Mouse (Mus musculus): ENCODE results near the gene Nps. TPM values are rescaled to one million over a fixed set of nuclear protein-coding genes. Genes with fewer than 3 reads are reported as not detected.

The Nps gene
- polyA plus RNA-seq, 1 experiment, result not detected

GRCm38 (mm10) chr7:135254423-135254822 is 4.1 kb upstream of the Nps start:
- 94% methylated on average over 2 of the region's 2 CpGs for WGBS
- Histone ChIP-seq H3K4me1 (ENCODE audit: control insufficient read depth, insufficient read depth, low read length) (peaks cover 4% of the 10 kb centered on the region; the same call in 1 of the 2 replicates), H3K27ac (ENCODE audit: insufficient read depth, low read depth, low read length) (no peak overlapping the region), H3K4me3 (ENCODE audit: insufficient read depth, low read depth, low read length) (no peak overlapping the region), H3K36me3 (ENCODE audit: control insufficient read depth, insufficient read depth, low read length) (no peaks in the 10 kb centered on the region), H3K27me3 (replicated peaks; ENCODE audit: control insufficient read depth, insufficient read depth, low read length) (no peaks in the 10 kb centered on the region)
- TF ChIP-seq POLR2A (IDR thresholded peaks at IDR 0.05; ENCODE audit: low read depth, low read length), result no peak
- no peak for TF ChIP-seq CTCF (conservative IDR thresholded peaks at IDR 0.05; ENCODE audit: insufficient read depth, insufficient read length, low read depth, low read length)
- DNase-seq, result no peak

DNA sequence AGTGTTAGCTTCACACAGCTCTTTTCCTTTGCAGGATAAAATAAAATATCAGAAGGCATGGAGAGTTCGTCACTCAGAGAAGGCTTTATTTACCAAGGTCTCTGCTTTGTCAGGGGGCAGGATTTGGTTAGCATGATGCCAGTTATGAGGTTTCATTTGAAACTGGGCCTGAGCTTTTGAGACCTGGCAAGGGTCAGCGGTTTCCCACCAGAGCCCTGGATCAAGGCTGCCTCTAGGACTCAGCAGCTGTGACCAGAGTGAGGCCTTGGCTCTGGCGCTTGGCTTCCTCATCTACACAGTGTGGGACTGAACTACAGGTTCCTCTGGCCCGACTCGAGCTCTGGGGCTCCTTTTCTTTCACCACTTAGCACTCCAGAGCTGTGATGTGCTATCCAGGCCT is 12.5 kb downstream of the Nps start:
- WGBS, result 87% methylated on average over 5 of the region's 5 CpGs

DNA sequence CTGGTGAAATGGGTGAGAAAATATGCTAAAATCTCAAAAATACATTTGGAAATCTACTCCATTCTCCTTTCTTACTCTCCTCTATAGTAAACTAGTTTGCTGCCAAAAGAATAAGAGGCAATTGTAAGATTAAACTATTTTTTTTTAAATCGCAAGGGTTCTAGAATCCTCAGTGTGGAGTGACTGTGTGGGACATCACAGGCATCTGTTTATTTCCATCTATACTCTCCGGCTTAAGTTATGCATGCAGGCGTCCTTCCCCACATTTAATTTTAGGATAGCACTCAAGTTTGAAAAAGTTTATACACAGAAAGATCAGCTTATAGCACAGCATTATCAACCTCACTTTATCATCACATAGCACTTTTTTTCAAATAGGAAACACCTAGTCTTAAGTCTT is 24.7 kb downstream of the Nps start:
- TF ChIP-seq CTCF (conservative IDR thresholded peaks at IDR 0.05; ENCODE audit: insufficient read depth, insufficient read length, low read depth, low read length) (no peak), POLR2A (IDR thresholded peaks at IDR 0.05; ENCODE audit: low read depth, low read length) (no peak)
- Histone ChIP-seq H3K27me3 (replicated peaks; ENCODE audit: control insufficient read depth, insufficient read depth, low read length) (no peaks in the 10 kb centered on the region), H3K27ac (ENCODE audit: insufficient read depth, low read depth, low read length) (no peak overlapping the region), H3K36me3 (ENCODE audit: control insufficient read depth, insufficient read depth, low read length) (no peaks in the 10 kb centered on the region), H3K4me3 (ENCODE audit: insufficient read depth, low read depth, low read length) (no peak overlapping the region), H3K4me1 (ENCODE audit: control insufficient read depth, insufficient read depth, low read length) (no peaks in the 10 kb centered on the region)
- 93% methylated on average over 3 of the region's 3 CpGs for WGBS
- no peak for DNase-seq

More for the DNA sequence above, 12.5 kb downstream of the Nps start:
- no peaks in the 10 kb centered on the region for H3K27me3 ChIP-seq (replicated peaks; ENCODE audit: control insufficient read depth, insufficient read depth, low read length)
- H3K4me1 ChIP-seq (ENCODE audit: control insufficient read depth, insufficient read depth, low read length), result no peaks in the 10 kb centered on the region
- no peak for TF ChIP-seq CTCF (conservative IDR thresholded peaks at IDR 0.05; ENCODE audit: insufficient read depth, insufficient read length, low read depth, low read length)
- TF ChIP-seq POLR2A (IDR thresholded peaks at IDR 0.05; ENCODE audit: low read depth, low read length), result no peak
- DNase-seq, result no peak
- no peaks in the 10 kb centered on the region for H3K36me3 ChIP-seq (ENCODE audit: control insufficient read depth, insufficient read depth, low read length)
- H3K4me3 ChIP-seq (ENCODE audit: insufficient read depth, low read depth, low read length), result no peak overlapping the region
- H3K27ac ChIP-seq (ENCODE audit: insufficient read depth, low read depth, low read length), result no peak overlapping the region

- no peak overlapping the region for H3K27ac ChIP-seq (ENCODE audit: insufficient read depth, low read depth, low read length)
- H3K4me1 ChIP-seq (ENCODE audit: control insufficient read depth, insufficient read depth, low read length), result no peaks in the 10 kb centered on the region
- no peak for DNase-seq
- TF ChIP-seq CTCF (conservative IDR thresholded peaks at IDR 0.05; ENCODE audit: insufficient read depth, insufficient read length, low read depth, low read length) (no peak), POLR2A (IDR thresholded peaks at IDR 0.05; ENCODE audit: low read depth, low read length) (no peak)
- H3K36me3 ChIP-seq (ENCODE audit: control insufficient read depth, insufficient read depth, low read length), result no peaks in the 10 kb centered on the region
- WGBS, result 95% methylated on average over 3 of the region's 3 CpGs
- no peaks in the 10 kb centered on the region; the same call in 1 of the 2 replicates for H3K27me3 ChIP-seq (replicated peaks; ENCODE audit: control insufficient read depth, insufficient read depth, low read length)
- no peak overlapping the region for H3K4me3 ChIP-seq (ENCODE audit: insufficient read depth, low read depth, low read length)
These were observed 31.5 kb downstream of the Nps start for GRCm38 (mm10) chr7:135289976-135290375.

DNA sequence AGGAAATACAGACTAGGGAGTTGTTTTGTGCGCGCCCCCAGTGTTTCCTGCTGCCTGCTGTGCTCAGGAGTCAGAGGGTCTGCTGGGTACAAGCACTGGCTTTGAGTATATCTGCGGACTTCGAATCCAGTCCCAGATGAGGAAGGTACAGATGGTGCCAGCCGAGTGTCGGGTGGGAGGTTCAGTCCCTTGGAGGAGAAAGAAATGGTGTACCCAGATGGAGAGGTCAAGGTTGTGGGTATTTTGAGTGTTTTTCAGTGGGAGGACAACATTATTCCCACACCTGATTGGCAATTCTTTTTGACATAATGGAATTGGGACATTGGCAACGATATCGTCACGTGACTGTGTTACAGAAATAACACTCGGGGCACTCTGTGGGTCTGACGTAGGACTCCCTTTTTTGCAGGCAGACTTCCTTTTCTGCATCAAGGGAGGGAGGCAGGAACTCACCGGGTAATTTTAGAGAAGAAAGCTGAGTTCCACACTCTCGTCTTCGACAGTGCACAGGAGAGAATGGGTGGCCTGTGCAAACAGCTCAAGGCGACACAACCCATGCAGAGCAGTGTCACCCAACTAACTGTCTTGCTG is 33.2 kb downstream of the Nps start:
- no peaks in the 10 kb centered on the region; the same call in 1 of the 2 replicates for H3K27me3 ChIP-seq (replicated peaks; ENCODE audit: control insufficient read depth, insufficient read depth, low read length)
- 65% methylated on average over 15 of the region's 15 CpGs for WGBS
- H3K4me1 ChIP-seq (ENCODE audit: control insufficient read depth, insufficient read depth, low read length), result no peaks in the 10 kb centered on the region
- no peak for TF ChIP-seq CTCF (conservative IDR thresholded peaks at IDR 0.05; ENCODE audit: insufficient read depth, insufficient read length, low read depth, low read length)
- no peak for TF ChIP-seq POLR2A (IDR thresholded peaks at IDR 0.05; ENCODE audit: low read depth, low read length)
- no peak for DNase-seq
- no peaks in the 10 kb centered on the region for H3K36me3 ChIP-seq (ENCODE audit: control insufficient read depth, insufficient read depth, low read length)
- H3K27ac ChIP-seq (ENCODE audit: insufficient read depth, low read depth, low read length), result no peak overlapping the region
- H3K4me3 ChIP-seq (ENCODE audit: insufficient read depth, low read depth, low read length), result no peak overlapping the region

GRCm38 (mm10) chr7:135294498-135294897 is 36.0 kb downstream of the Nps start:
- no peak overlapping the region for H3K27ac ChIP-seq (ENCODE audit: insufficient read depth, low read depth, low read length)
- no peak overlapping the region for H3K4me3 ChIP-seq (ENCODE audit: insufficient read depth, low read depth, low read length)
- no peak for DNase-seq
- WGBS, result 80% methylated on average over 3 of the region's 3 CpGs
- TF ChIP-seq CTCF (conservative IDR thresholded peaks at IDR 0.05; ENCODE audit: insufficient read depth, insufficient read length, low read depth, low read length), result no peak
- TF ChIP-seq POLR2A (IDR thresholded peaks at IDR 0.05; ENCODE audit: low read depth, low read length), result no peak
- H3K27me3 ChIP-seq (replicated peaks; ENCODE audit: control insufficient read depth, insufficient read depth, low read length), result no peaks in the 10 kb centered on the region; the same call in 1 of the 2 replicates
- H3K36me3 ChIP-seq (ENCODE audit: control insufficient read depth, insufficient read depth, low read length), result no peaks in the 10 kb centered on the region
- no peaks in the 10 kb centered on the region for H3K4me1 ChIP-seq (ENCODE audit: control insufficient read depth, insufficient read depth, low read length)

DNA sequence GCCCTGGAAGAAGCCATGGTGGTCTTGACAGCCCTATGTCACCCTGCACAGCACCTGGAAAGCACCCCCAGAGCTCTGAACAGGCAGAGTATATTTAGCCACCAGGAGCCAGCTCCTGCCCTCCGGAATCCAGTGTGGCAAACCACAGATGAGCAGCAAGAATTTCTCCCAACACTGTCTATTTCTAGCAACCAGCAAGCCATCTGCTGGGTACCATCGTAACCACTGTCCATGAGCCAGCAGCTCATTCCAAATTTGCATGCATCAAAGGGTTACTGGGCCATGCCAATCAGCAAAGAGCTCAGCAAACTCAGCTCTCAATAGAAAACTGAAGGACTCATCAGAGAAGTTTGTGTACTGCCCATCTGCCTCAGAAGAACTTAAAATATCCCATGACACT is 46.0 kb downstream of the Nps start:
- no peaks in the 10 kb centered on the region for H3K36me3 ChIP-seq (ENCODE audit: control insufficient read depth, insufficient read depth, low read length)
- no peak overlapping the region for H3K27ac ChIP-seq (ENCODE audit: insufficient read depth, low read depth, low read length)
- H3K4me3 ChIP-seq (ENCODE audit: insufficient read depth, low read depth, low read length), result no peak overlapping the region
- 89% methylated on average over 2 of the region's 2 CpGs for WGBS
- no peaks in the 10 kb centered on the region for H3K27me3 ChIP-seq (replicated peaks; ENCODE audit: control insufficient read depth, insufficient read depth, low read length)
- H3K4me1 ChIP-seq (ENCODE audit: control insufficient read depth, insufficient read depth, low read length), result no peaks in the 10 kb centered on the region
- TF ChIP-seq POLR2A (IDR thresholded peaks at IDR 0.05; ENCODE audit: low read depth, low read length) (no peak), CTCF (conservative IDR thresholded peaks at IDR 0.05; ENCODE audit: insufficient read depth, insufficient read length, low read depth, low read length) (no peak)
- DNase-seq, result no peak

Other genes starting within 250 kb of the Nps start
- not detected in 2 replicates for gene Foxi2, start 151.6 kb downstream of the Nps start, polyA plus RNA-seq (2012; rRNA removed)